Mouse (Mus musculus): ENCODE measurements at regions not wholly inside any gene's neighbourhood (a gene's known extent, or its start where the extent isn't known, plus 50 kb on each side); places are given as distances from the start of the nearest gene placed in this dataset.

DNA sequence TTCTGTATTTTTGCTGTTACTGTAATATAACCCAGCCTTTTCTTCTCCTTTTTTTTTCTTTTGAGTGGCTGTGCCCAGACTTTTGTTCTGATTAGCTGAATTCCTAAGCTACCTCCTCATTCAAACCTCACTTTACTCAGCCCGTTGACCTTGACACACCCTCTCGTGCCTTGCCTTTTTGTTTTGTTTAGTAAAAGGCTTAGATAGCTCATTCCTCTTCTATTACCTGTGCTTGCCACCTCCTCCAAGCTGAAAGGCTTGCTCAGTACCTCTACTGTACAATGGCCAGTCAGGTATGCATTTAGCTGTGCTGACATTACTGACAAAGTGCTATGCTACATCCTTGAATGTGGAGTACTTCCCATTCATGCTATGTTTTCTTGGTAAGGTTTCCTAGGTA is 464.2 kb upstream of the Smarca2 start:
- TF ChIP-seq CTCF (IDR thresholded peaks at IDR 0.05; ENCODE audit: extremely low read depth, insufficient read length, insufficient replicate concordance, low read depth, low read length) (no peak), POLR2A (IDR thresholded peaks at IDR 0.05; ENCODE audit: low read depth, low read length) (no peak)
